Mouse (Mus musculus): ENCODE data around the gene Trabd2b.

- TF ChIP-seq POLR2A (IDR thresholded peaks at IDR 0.05; ENCODE audit: borderline replicate concordance, insufficient read depth, low read length) (no peak), CTCF (IDR thresholded peaks at IDR 0.05; ENCODE audit: borderline replicate concordance, insufficient read depth, low read depth, low read length) (no peak)
Measured at GRCm38 (mm10) chr4:114357420-114357819, 49.1 kb upstream of the Trabd2b start.
